Mouse (Mus musculus) heart, embryonic 14.5 days (tissue): ENCODE measurements around the gene Tcerg1l. TPM values are rescaled to one million over a fixed set of nuclear protein-coding genes. Genes with fewer than 3 reads are reported as not detected.

Experiments used
- ATAC-seq: fragments of 200-750 bp; cut with Nextera tagmentation; 2 replicates; pipeline ENCODE4 v1.8.0; 2017; ENCODE audit warnings: low read depth, moderate TSS enrichment; ENCODE audit not compliant: insufficient number of reproducible peaks, insufficient read depth, low FRiP score
- H3K27ac ChIP-seq, 2 experiments: fragments of 200-500 bp in 1 of 2; fragments of 300-500 bp in 1 of 2; sonication (generic) in 1 of 2; replicated peaks in 1 of 2; 2 replicates each; pipeline ENCODE4 v1.5.1; 2012 to 2014; ENCODE audit warnings: low read depth in 2 of 2, low read length in 2 of 2, control low read depth in 1 of 2, mild to moderate bottlenecking in 1 of 2, mixed read lengths in 1 of 2; ENCODE audit not compliant: control insufficient read depth in 1 of 2, insufficient read depth in 1 of 2
- H3K27me3 ChIP-seq: fragments of 300-500 bp; sonication (generic); 2 replicates; pipeline ENCODE4 v1.6.1; 2014; ENCODE audit warnings: mild to moderate bottlenecking, low read length, control low read depth; ENCODE audit not compliant: control insufficient read depth, insufficient read depth
- H3K36me3 ChIP-seq: fragments of 300-500 bp; sonication (generic); 2 replicates; pipeline ENCODE4 v1.6.1; 2014; ENCODE audit warnings: mild to moderate bottlenecking, control low read depth, low read length, mixed read lengths; ENCODE audit not compliant: control insufficient read depth, insufficient read depth
- H3K4me1 ChIP-seq, 2 experiments: fragments of 200-500 bp in 1 of 2; fragments of 300-500 bp in 1 of 2; sonication (generic) in 1 of 2; 2 replicates each; pipeline ENCODE4 v1.6.1; 2012 to 2014; ENCODE audit warnings: low read length in 2 of 2, control low read depth in 1 of 2, mixed read lengths in 1 of 2; ENCODE audit not compliant: control insufficient read depth in 2 of 2, insufficient read depth in 2 of 2
- H3K4me2 ChIP-seq: fragments of 300-500 bp; sonication (generic); 2 replicates; pipeline ENCODE4 v1.6.1; 2014; ENCODE audit warnings: mild to moderate bottlenecking, low read length
- H3K4me3 ChIP-seq, 2 experiments: fragments of 200-500 bp in 1 of 2; fragments of 300-500 bp in 1 of 2; sonication (generic) in 1 of 2; 2 replicates each; pipeline ENCODE4 v1.5.1; 2012 to 2014; ENCODE audit warnings: low read length in 2 of 2, mild to moderate bottlenecking in 2 of 2, control low read depth in 1 of 2, low read depth in 1 of 2, moderate library complexity in 1 of 2; ENCODE audit not compliant: control insufficient read depth in 1 of 2, insufficient read depth in 1 of 2
- H3K9ac ChIP-seq: fragments of 300-500 bp; sonication (generic); 2 replicates; pipeline ENCODE4 v1.6.1; 2014; ENCODE audit warnings: mild to moderate bottlenecking, low read length
- H3K9me3 ChIP-seq: fragments of 300-500 bp; sonication (generic); 2 replicates; pipeline ENCODE4 v1.6.1; 2016; ENCODE audit warnings: low read length, control low read depth; ENCODE audit not compliant: control insufficient read depth
- WGBS: fragments of 180-500 bp; shearing (Covaris S2); extraction: QIAGEN DNeasy Blood & Tissue Kit; methylation state at CpG from one replicate; pipeline ENCODE4 v1.1.7; 2014; 5-methylcytosine and 5-hydroxymethylcytosine counted together
- polyA plus RNA-seq: library from polyadenylated mRNA; unstranded; fragments of >200 nt; fragmentation: Nextera tagmentation; extraction: Ambion mirVana; gene quantifications from 2 replicates; pipeline ENCODE4 v1.2.1, GENCODE M21; 2014

Tcerg1l gene
- polyA plus RNA-seq, 1 experiment from 2014 or later = 0.32 TPM

- ATAC-seq = no peak
- H3K27ac ChIP-seq = no peak overlapping the region
- no peak overlapping the region for H3K4me3 ChIP-seq
- H3K4me2 ChIP-seq = no peak overlapping the region
- no peaks in the 10 kb centered on the region for H3K4me1 ChIP-seq
- H3K9ac ChIP-seq = no peak overlapping the region
- no peaks in the 10 kb centered on the region for H3K36me3 ChIP-seq
- H3K9me3 ChIP-seq = no peaks in the 10 kb centered on the region
- H3K27me3 ChIP-seq = no peaks in the 10 kb centered on the region
- 81% methylated on average over 5 of the region's 5 CpGs for WGBS
Measured at GRCm38 (mm10) chr7:138248612-138249011, 148.9 kb downstream of the Tcerg1l start.

GRCm38 (mm10) chr7:138248176-138248575 is 149.4 kb downstream of the Tcerg1l start:
- Histone ChIP-seq H3K4me3 (no peak overlapping the region), H3K36me3 (no peaks in the 10 kb centered on the region), H3K4me1 (no peaks in the 10 kb centered on the region), H3K4me2 (no peak overlapping the region), H3K27ac (no peak overlapping the region), H3K9me3 (no peaks in the 10 kb centered on the region), H3K9ac (no peak overlapping the region), H3K27me3 (no peaks in the 10 kb centered on the region)
- no peak for ATAC-seq
- WGBS = 67% methylated on average over 3 of the region's 3 CpGs

- ATAC-seq = no peak
- Histone ChIP-seq H3K27ac (no peak overlapping the region), H3K4me1 (no peaks in the 10 kb centered on the region), H3K9ac (no peak overlapping the region), H3K36me3 (no peaks in the 10 kb centered on the region), H3K9me3 (no peaks in the 10 kb centered on the region), H3K27me3 (no peaks in the 10 kb centered on the region), H3K4me3 (no peak overlapping the region), H3K4me2 (no peak overlapping the region)
- 48% methylated on average over 2 of the region's 2 CpGs for WGBS
Measured at GRCm38 (mm10) chr7:138246684-138247083, 150.8 kb downstream of the Tcerg1l start.

GRCm38 (mm10) chr7:138242229-138242628 is 155.3 kb downstream of the Tcerg1l start:
- Histone ChIP-seq H3K36me3 (no peaks in the 10 kb centered on the region), H3K4me2 (no peak overlapping the region), H3K9me3 (no peaks in the 10 kb centered on the region), H3K4me1 (no peaks in the 10 kb centered on the region), H3K27ac (no peak overlapping the region), H3K9ac (no peak overlapping the region), H3K4me3 (no peak overlapping the region), H3K27me3 (no peaks in the 10 kb centered on the region)
- WGBS = 72% methylated on average over 5 of the region's 5 CpGs
- no peak for ATAC-seq

GRCm38 (mm10) chr7:138237708-138238225 is 159.8 kb downstream of the Tcerg1l start:
- H3K4me3 ChIP-seq = no peak overlapping the region
- H3K36me3 ChIP-seq = no peaks in the 10 kb centered on the region
- no peaks in the 10 kb centered on the region for H3K27me3 ChIP-seq
- ATAC-seq = no peak
- H3K4me2 ChIP-seq = no peak overlapping the region
- no peak overlapping the region for H3K9ac ChIP-seq
- WGBS = 42% methylated on average over 5 of the region's 5 CpGs
- H3K4me1 ChIP-seq = no peaks in the 10 kb centered on the region
- H3K9me3 ChIP-seq = no peaks in the 10 kb centered on the region
- H3K27ac ChIP-seq = no peak overlapping the region

GRCm38 (mm10) chr7:138224252-138224651 is 173.3 kb downstream of the Tcerg1l start:
- no peak for ATAC-seq
- H3K9me3 ChIP-seq = no peaks in the 10 kb centered on the region
- H3K4me3 ChIP-seq = no peak overlapping the region
- no peak overlapping the region for H3K4me2 ChIP-seq
- H3K27me3 ChIP-seq = no peaks in the 10 kb centered on the region
- H3K27ac ChIP-seq = no peak overlapping the region
- H3K9ac ChIP-seq = no peak overlapping the region
- H3K36me3 ChIP-seq = no peaks in the 10 kb centered on the region
- H3K4me1 ChIP-seq = no peaks in the 10 kb centered on the region
- 76% methylated on average over 3 of the region's 3 CpGs for WGBS

- no peak overlapping the region for H3K4me2 ChIP-seq
- no peak overlapping the region for H3K9ac ChIP-seq
- H3K4me1 ChIP-seq = no peaks in the 10 kb centered on the region
- no peaks in the 10 kb centered on the region for H3K9me3 ChIP-seq
- H3K27me3 ChIP-seq = no peaks in the 10 kb centered on the region
- no peak for ATAC-seq
- no peak overlapping the region for H3K4me3 ChIP-seq
- H3K27ac ChIP-seq = no peak overlapping the region
- no peaks in the 10 kb centered on the region for H3K36me3 ChIP-seq
- WGBS = 63% methylated on average over 4 of the region's 4 CpGs
Measured at GRCm38 (mm10) chr7:138222951-138223350, 174.6 kb downstream of the Tcerg1l start.

GRCm38 (mm10) chr7:138217556-138218098 is 179.9 kb downstream of the Tcerg1l start:
- no peak overlapping the region for H3K4me2 ChIP-seq
- no peak for ATAC-seq
- H3K9ac ChIP-seq = no peak overlapping the region
- 57% methylated on average over 6 of the region's 6 CpGs for WGBS
- no peak overlapping the region for H3K27ac ChIP-seq
- H3K36me3 ChIP-seq = no peaks in the 10 kb centered on the region
- no peak overlapping the region for H3K4me3 ChIP-seq
- H3K9me3 ChIP-seq = no peaks in the 10 kb centered on the region
- H3K4me1 ChIP-seq = peaks cover 6 to 11% of the 10 kb centered on the region in 2 experiments; a peak in 1 of 4 replicates
- no peaks in the 10 kb centered on the region for H3K27me3 ChIP-seq
